8 mouse cellular contexts compared by ENCODE assay signal in the genomic region with DNA sequence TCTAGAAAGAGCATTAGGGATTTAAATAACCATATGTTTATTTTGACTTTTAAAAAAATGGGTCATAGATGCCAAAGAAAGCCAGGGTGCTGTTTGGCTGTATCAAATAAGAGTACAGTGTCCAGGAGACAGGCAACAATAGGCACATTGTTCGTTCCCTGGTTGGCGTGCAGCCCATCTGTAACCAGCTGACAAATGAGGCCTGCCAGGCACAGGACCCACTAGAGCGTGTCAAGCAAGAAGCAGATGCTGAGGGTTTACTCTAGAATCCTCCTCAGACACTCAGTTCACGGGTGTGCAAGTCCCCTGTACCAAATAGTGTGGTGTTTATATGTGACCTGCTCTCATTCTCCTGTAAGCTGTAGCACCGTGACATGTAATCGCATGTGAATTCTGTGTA.
DNase-seq lines count a peak whose midpoint lies in the region; ATAC-seq lines count a peak whose summit lies in the region.

No protein-coding gene starts in this region.

- peak; percentile 83 for ATAC-seq in midbrain, embryonic 14.5 days (ENCODE audit: low FRiP score, low TSS enrichment)
- ATAC-seq in megakaryocyte-erythroid progenitor cell, adult 5-6 weeks (replicated peaks; ENCODE audit: low FRiP score, low TSS enrichment, poor library complexity, severe bottlenecking) = no peak

- H3K36me3 ChIP-seq in midbrain, embryonic 14.5 days (ENCODE audit: control insufficient read depth, insufficient read depth, low read length) = no peaks in the 10 kb centered on the region

- DNase-seq in heart, adult 11 months = peak; percentile 86
- DNase-seq in heart, adult 9 months (ENCODE audit: low spot score in 2 of 2) = no peak
- peak; percentile 67 to 80 for DNase-seq in cerebellum, postnatal 14 days
- peak; percentile 22 to 35 for DNase-seq in heart, postnatal 14 days
- peak; percentile 45 to 53 for DNase-seq in layer of hippocampus, postnatal 36 days
- peak; percentile 81 for DNase-seq in midbrain, embryonic 14.5 days
- DNase-seq in spleen, adult 12 weeks (ENCODE audit: low spot score) = peak; percentile 8

- no peak overlapping the region for H3K4me2 ChIP-seq in midbrain, embryonic 14.5 days (ENCODE audit: low read length)

- H3K9ac ChIP-seq in midbrain, embryonic 14.5 days (replicated peaks; ENCODE audit: low read length) = 0 out of 2 replicates have a peak overlapping the region, but pooled peaks have one; percentile 24

- intact Hi-C loops in heart, postnatal 14 days (cut with DNase I) = no loop called here

- H3K27me3 ChIP-seq in midbrain, embryonic 14.5 days (ENCODE audit: control insufficient read depth, insufficient read depth, low read length) = no peaks in the 10 kb centered on the region

- H3K4me3 ChIP-seq in midbrain, embryonic 14.5 days (replicated peaks; ENCODE audit: low read depth, low read length) = no peak overlapping the region

- no peaks in the 10 kb centered on the region for H3K9me3 ChIP-seq in midbrain, embryonic 14.5 days (ENCODE audit: control insufficient read depth, low read length)

- peaks cover 6% of the 10 kb centered on the region for H3K4me1 ChIP-seq in midbrain, embryonic 14.5 days (ENCODE audit: control insufficient read depth, insufficient read depth, low read length)

- no peak overlapping the region; the same call in 1 of the 2 replicates for H3K27ac ChIP-seq in midbrain, embryonic 14.5 days (replicated peaks; ENCODE audit: low read depth, low read length)

- WGBS in midbrain, embryonic 14.5 days = 33% methylated on average over 6 of the region's 6 CpGs

Comparison
In these comparisons a context has a peak if more than half of its experiments do, and no peak if none do; other contexts are left out.
1. DNase-seq: peak in heart, adult 11 months (single experiment), cerebellum, postnatal 14 days (2 of 2), heart, postnatal 14 days (2 of 2), layer of hippocampus, postnatal 36 days (2 of 2), midbrain, embryonic 14.5 days (single experiment) and spleen, adult 12 weeks (single experiment); none in heart, adult 9 months (0 of 2).